In genomic region chr17:83958706-83959105, GRCm38 (mm10) we compare ENCODE assay signal across 10 mouse cellular contexts.
DNase-seq lines count a peak whose midpoint lies in the region; ATAC-seq and TF ChIP-seq lines count a peak whose summit lies in the region.
"Had no signal": no experiment of that assay in that cellular context is flagged by ENCODE, and none has a peak within 500 bp of the region (broad histone marks: within the 10 kb centered on the region; RNA-seq: fewer than 3 reads in every experiment).

No protein-coding gene starts in this region.

- H3K9ac ChIP-seq in liver, embryonic 15.5 days: no peak overlapping the region

- no peaks in the 10 kb centered on the region for H3K36me3 ChIP-seq in heart, embryonic 10.5 days
- no peaks in the 10 kb centered on the region for H3K36me3 ChIP-seq in liver, embryonic 15.5 days (replicated peaks)

- no peak for DNase-seq in heart, embryonic 10.5 days (ENCODE audit: low spot score)
- no peak for DNase-seq in heart, postnatal 14 days
- peak; percentile 83 to 85 for DNase-seq in kidney, adult 8-10 months
- no peak for DNase-seq in frontal cortex, postnatal 36 days (ENCODE audit: low spot score in 2 of 2)
- DNase-seq in left cerebral cortex, postnatal 10 days (ENCODE audit: extremely low spot score in 1 of 2, low spot score in 2 of 2): no peak
- DNase-seq: layer of hippocampus, adult 9-11 months had no signal

- no peak for TF ChIP-seq POLR2A in cortical plate, adult 2 months (IDR thresholded peaks at IDR 0.05; ENCODE audit: extremely low read depth, insufficient read depth, low read length)

- peaks cover 93% of the 10 kb centered on the region for H3K4me1 ChIP-seq in heart, embryonic 10.5 days
- peaks cover 13% of the 10 kb centered on the region for H3K4me1 ChIP-seq in cortical plate, adult 2 months (ENCODE audit: control insufficient read depth, insufficient read depth, low read length)
- H3K4me1 ChIP-seq in liver, embryonic 15.5 days (replicated peaks): peaks cover 99% of the 10 kb centered on the region

- no peak for TF ChIP-seq CTCF in cortical plate, adult 2 months (IDR thresholded peaks at IDR 0.05; ENCODE audit: extremely low read depth, insufficient read depth, low read length)

- peak overlapping the region; percentile 75 for H3K27ac ChIP-seq in heart, embryonic 10.5 days
- H3K27ac ChIP-seq in cortical plate, adult 2 months (ENCODE audit: insufficient read depth, low read length): peak overlapping the region; percentile 18; the same call in 1 of the 2 replicates
- H3K27ac ChIP-seq in liver, embryonic 15.5 days (replicated peaks): peak overlapping the region; percentile 59

- ATAC-seq in liver, embryonic 15.5 days (ENCODE audit: insufficient read depth): peak; percentile 49
- ATAC-seq in monocyte, adult 5-6 weeks (replicated peaks; ENCODE audit: insufficient number of reproducible peaks, low FRiP score, low TSS enrichment, poor library complexity, severe bottlenecking): no peak

- intact Hi-C loops in heart, postnatal 14 days (cut with DNase I): no loop called here
- intact Hi-C loops in left cerebral cortex, postnatal 10 days (cut with DNase I): no loop called here

- H3K27me3 ChIP-seq in heart, embryonic 10.5 days (ENCODE audit: insufficient read depth, poor library complexity, severe bottlenecking): no peaks in the 10 kb centered on the region
- no peaks in the 10 kb centered on the region for H3K27me3 ChIP-seq in liver, embryonic 15.5 days

- H3K4me3 ChIP-seq in heart, embryonic 10.5 days: no peak overlapping the region
- H3K4me3 ChIP-seq in cortical plate, adult 2 months (ENCODE audit: insufficient read depth, low read length): no peak overlapping the region
- no peak overlapping the region for H3K4me3 ChIP-seq in liver, embryonic 15.5 days (replicated peaks)
- H3K4me3 ChIP-seq: myocyte had no signal

- no peaks in the 10 kb centered on the region for H3K9me3 ChIP-seq in heart, embryonic 10.5 days
- no peaks in the 10 kb centered on the region for H3K9me3 ChIP-seq in liver, embryonic 15.5 days (replicated peaks)

- 68% methylated on average over 3 of the region's 3 CpGs for WGBS in heart, embryonic 10.5 days
- 30% methylated on average over 3 of the region's 3 CpGs for WGBS in liver, embryonic 15.5 days (ENCODE audit: insufficient replicate concordance)

- H3K4me2 ChIP-seq in liver, embryonic 15.5 days: no peak overlapping the region; the same call in 1 of the 2 replicates

Comparison
In these comparisons a context has a peak if more than half of its experiments do, and no peak if none do; other contexts are left out.
1. DNase-seq: peak in kidney, adult 8-10 months (2 of 2); none in heart, embryonic 10.5 days (single experiment), heart, postnatal 14 days (0 of 2), frontal cortex, postnatal 36 days (0 of 2) and left cerebral cortex, postnatal 10 days (0 of 2).
2. H3K27ac ChIP-seq: peak in every context shown above with its lines; median percentile 75 in heart, embryonic 10.5 days; 59 in liver, embryonic 15.5 days; 18 in cortical plate, adult 2 months.